Mouse (Mus musculus) mesoderm, embryonic 11.5 days (tissue): Measurements from ENCODE around the gene Ifna7.

Experiments
- DNase-seq: peaks from one replicate; pipeline ENCODE4 v3.0.0-alpha.2; 2012; ENCODE audit warnings: low read depth, low spot score

The Ifna7 gene

GRCm38 (mm10) chr4:88840058-88840457, 24.0 kb downstream of the Ifna7 start:
- DNase-seq = no peak

- no peak for DNase-seq
These were observed 25.4 kb downstream of the Ifna7 start, which contains the start of gene Ifna4 for GRCm38 (mm10) chr4:88841438-88841911. Ifna4 (plus strand) TSS chr4:88841861.

GRCm38 (mm10) chr4:88845334-88845733, 29.3 kb downstream of the Ifna7 start:
- no peak for DNase-seq

- no peak for DNase-seq
These were observed 33.7 kb downstream of the Ifna7 start, which contains the start of gene Ifna1 for GRCm38 (mm10) chr4:88849698-88850097. Ifna1 (plus strand) TSS chr4:88850087.

- DNase-seq = no peak
These were observed 35.2 kb downstream of the Ifna7 start for GRCm38 (mm10) chr4:88851026-88851763.

- no peak for DNase-seq
These were observed 43.2 kb downstream of the Ifna7 start for GRCm38 (mm10) chr4:88859214-88859613.

- no peak for DNase-seq
These were observed 47.3 kb downstream of the Ifna7 start for GRCm38 (mm10) chr4:88863309-88863708.

- DNase-seq = no peak
These were observed 48.6 kb downstream of the Ifna7 start for GRCm38 (mm10) chr4:88864599-88864998.

- DNase-seq = no peak
These were observed 49.1 kb downstream of the Ifna7 start for GRCm38 (mm10) chr4:88865011-88865569.
